Mouse (Mus musculus) intestine, embryonic 15.5 days (tissue): ENCODE results near the gene Scube1. TPM values are rescaled to one million over a fixed set of nuclear protein-coding genes. Genes with fewer than 3 reads are reported as not detected.

Experiments
- polyA plus RNA-seq: library from polyadenylated mRNA; unstranded; fragments of >200 nt; fragmentation: Nextera tagmentation; extraction: Ambion mirVana; gene quantifications from 2 replicates; pipeline ENCODE4 v1.2.1, GENCODE M21; 2015

The Scube1 gene
- polyA plus RNA-seq, 1 experiment from 2014 or later = 4.3 TPM

Other genes starting within 250 kb of the Scube1 start
- gene Ttll1, start 214.1 kb downstream of the Scube1 start, polyA plus RNA-seq = 17.1 and 18.4 TPM in 2 replicates
- gene Bik, start 198.2 kb downstream of the Scube1 start, polyA plus RNA-seq = 4.3 and 5.6 TPM in 2 replicates
- gene Tspo, start 161.4 kb downstream of the Scube1 start, polyA plus RNA-seq = 98.0 and 120 TPM in 2 replicates
- 31.4 TPM in 2 replicates for gene Mcat, start 161.2 kb downstream of the Scube1 start, polyA plus RNA-seq
- 31.0 and 31.5 TPM in 2 replicates for gene Ttll12, start 129.9 kb downstream of the Scube1 start, polyA plus RNA-seq
- gene Mpped1, start 54.4 kb upstream of the Scube1 start, polyA plus RNA-seq = 0.40 and 0.54 TPM in 2 replicates